In genomic region chr10:83184480-83185069, GRCm38 (mm10) we compare ENCODE assay signal across 9 mouse cellular contexts.
DNase-seq lines count a peak whose midpoint lies in the region; ATAC-seq and TF ChIP-seq lines count a peak whose summit lies in the region.
"Had no signal": no experiment of that assay in that cellular context is flagged by ENCODE, and none has a peak within 500 bp of the region (broad histone marks: within the 10 kb centered on the region; RNA-seq: fewer than 3 reads in every experiment).

No protein-coding gene starts in this region.

- TF ChIP-seq POLR2A in MEL (IDR thresholded peaks at IDR 0.05; ENCODE audit: control insufficient read depth in 1 of 2, insufficient read depth in 1 of 2, low read depth in 1 of 2, low read length in 2 of 2, poor library complexity in 1 of 2) = no peak

- peak overlapping the region; percentile 56; the same call in 1 of the 2 replicates for H3K27ac ChIP-seq in heart, embryonic 10.5 days
- H3K27ac ChIP-seq in heart, embryonic 11.5 days (ENCODE audit: low read depth, low read length) = no peak overlapping the region
- peak overlapping the region; percentile 54 for H3K27ac ChIP-seq in MEL (ENCODE audit: control insufficient read depth, low read depth, low read length)
- H3K27ac ChIP-seq in hindbrain, postnatal 0 days = peak overlapping the region; percentile 11; the same call in 1 of the 2 replicates
- no peak overlapping the region for H3K27ac ChIP-seq in liver, embryonic 14.5 days
- H3K27ac ChIP-seq: heart, embryonic 15.5 days had no signal

- H3K79me2 ChIP-seq in MEL (ENCODE audit: control insufficient read depth, insufficient read depth, low read length, poor library complexity) = no peaks in the 10 kb centered on the region

- no peak for TF ChIP-seq EP300 in MEL (IDR thresholded peaks at IDR 0.05; ENCODE audit: low read depth in 1 of 2, low read length in 2 of 2)
- TF ChIP-seq EP300 in liver, embryonic 14.5 days (IDR thresholded peaks at IDR 0.05; ENCODE audit: low read depth) = no peak

- intact Hi-C loops in gastrocnemius, postnatal 14 days (cut with DNase I; ENCODE audit: low total_unique reads) = loop anchor here (5.0 to 10.0 kb wide), 3 partner anchors 70 to 272 kb away; partner anchors contain the start of gene Chst11

- WGBS in heart, embryonic 10.5 days = 61% methylated on average over 7 of the region's 7 CpGs
- 59% methylated on average over 7 of the region's 7 CpGs for WGBS in heart, embryonic 11.5 days (ENCODE audit: insufficient replicate concordance)
- WGBS in hindbrain, postnatal 0 days = 43% methylated on average over 7 of the region's 7 CpGs
- 17% methylated on average over 7 of the region's 7 CpGs for whole genome bisulfite sequencing in liver, embryonic 14.5 days (ENCODE audit: insufficient replicate concordance)

- no peak overlapping the region for H3K4me3 ChIP-seq in heart, embryonic 10.5 days
- no peak overlapping the region for H3K4me3 ChIP-seq in heart, embryonic 11.5 days (ENCODE audit: low read depth, low read length)
- no peak overlapping the region; a peak in 1 of 4 replicates for H3K4me3 ChIP-seq in MEL (ENCODE audit: control insufficient read depth in 1 of 2, insufficient read depth in 1 of 2, low read depth in 2 of 2, low read length in 2 of 2)
- H3K4me3 ChIP-seq in hindbrain, postnatal 0 days (ENCODE audit: low read length) = no peak overlapping the region
- no peak overlapping the region for H3K4me3 ChIP-seq in liver, embryonic 14.5 days (ENCODE audit: insufficient read depth in 1 of 2, low read depth in 2 of 2, low read length in 2 of 2)
- H3K4me3 ChIP-seq: heart, embryonic 15.5 days had no signal

- no peak overlapping the region; the same call in 1 of the 2 replicates for H3K4me2 ChIP-seq in heart, embryonic 11.5 days
- H3K4me2 ChIP-seq in hindbrain, postnatal 0 days (ENCODE audit: low read depth, low read length) = no peak overlapping the region
- no peak overlapping the region for H3K4me2 ChIP-seq in liver, embryonic 14.5 days (ENCODE audit: low read depth)
- H3K4me2 ChIP-seq: heart, embryonic 15.5 days had no signal

- no peak overlapping the region for H3K9ac ChIP-seq in heart, embryonic 11.5 days (ENCODE audit: low read depth, low read length)
- H3K9ac ChIP-seq in MEL (ENCODE audit: control insufficient read depth, low read depth, low read length, poor library complexity, severe bottlenecking) = peak overlapping the region; percentile 12
- no peak overlapping the region for H3K9ac ChIP-seq in hindbrain, postnatal 0 days (replicated peaks; ENCODE audit: low read length)
- H3K9ac ChIP-seq in liver, embryonic 14.5 days (replicated peaks) = no peak overlapping the region
- H3K9ac ChIP-seq: heart, embryonic 15.5 days had no signal

- TF ChIP-seq CTCF in MEL (IDR thresholded peaks at IDR 0.05 in 2 of 3, conservative IDR thresholded peaks at IDR 0.05 in 1 of 3; ENCODE audit: control insufficient read depth in 1 of 3, insufficient read depth in 1 of 3, low read depth in 2 of 3, low read length in 3 of 3, poor library complexity in 1 of 3, severe bottlenecking in 1 of 3) = no peak
- no peak for TF ChIP-seq CTCF in hindbrain, postnatal 0 days (IDR thresholded peaks at IDR 0.05; ENCODE audit: low read depth)
- no peak for TF ChIP-seq CTCF in liver, embryonic 14.5 days (IDR thresholded peaks at IDR 0.05; ENCODE audit: low read depth)

- no peak for DNase-seq in heart, embryonic 10.5 days (ENCODE audit: low spot score)
- peak; percentile 26 for DNase-seq in MEL (ENCODE audit: low read depth, low spot score)
- peak; percentile 42 for DNase-seq in cerebellum, adult 8-10 months
- DNase-seq in hindbrain, postnatal 0 days (ENCODE audit: low spot score) = peak; percentile 58
- no peak for DNase-seq in liver, embryonic 14.5 days (ENCODE audit: low read depth in 3 of 3, low spot score in 3 of 3)
- no peak for DNase-seq in B cell, adult 2 months
- DNase-seq in gastrocnemius, postnatal 14 days = no peak

- H3K4me1 ChIP-seq in heart, embryonic 10.5 days = peaks cover 38% of the 10 kb centered on the region
- H3K4me1 ChIP-seq in heart, embryonic 11.5 days (ENCODE audit: control insufficient read depth, insufficient read depth, low read length) = peaks cover 24% of the 10 kb centered on the region
- H3K4me1 ChIP-seq in MEL (ENCODE audit: control insufficient read depth in 1 of 2, insufficient read depth in 2 of 2, low read length in 2 of 2) = peaks cover 19 to 42% of the 10 kb centered on the region in 2 experiments
- H3K4me1 ChIP-seq in hindbrain, postnatal 0 days (ENCODE audit: insufficient read depth, low read length) = peaks cover 23% of the 10 kb centered on the region
- peaks cover 3 to 26% of the 10 kb centered on the region in 2 experiments; a peak in 3 of 4 replicates for H3K4me1 ChIP-seq in liver, embryonic 14.5 days (replicated peaks; ENCODE audit: control insufficient read depth in 2 of 2, insufficient read depth in 2 of 2, low read length in 1 of 2)

- ATAC-seq in heart, embryonic 11.5 days (replicated peaks; ENCODE audit: insufficient number of reproducible peaks, low FRiP score, low TSS enrichment) = no peak
- ATAC-seq in hindbrain, postnatal 0 days = no peak
- peak; percentile 27; the same call in 1 of the 2 replicates for ATAC-seq in liver, embryonic 14.5 days (ENCODE audit: insufficient read depth)

- no peak for TF ChIP-seq RAD21 in MEL (IDR thresholded peaks at IDR 0.05; ENCODE audit: low read depth, low read length)

- no peaks in the 10 kb centered on the region for H3K36me3 ChIP-seq in heart, embryonic 10.5 days
- no peaks in the 10 kb centered on the region for H3K36me3 ChIP-seq in heart, embryonic 11.5 days (ENCODE audit: control insufficient read depth, insufficient read depth, low read length)
- H3K36me3 ChIP-seq in MEL (ENCODE audit: control insufficient read depth in 1 of 2, insufficient read depth in 2 of 2, low read length in 2 of 2) = peaks cover 0 to 19% of the 10 kb centered on the region in 2 experiments; a peak in 2 of 4 replicates
- H3K36me3 ChIP-seq in hindbrain, postnatal 0 days (ENCODE audit: insufficient read depth, low read length) = no peaks in the 10 kb centered on the region
- H3K36me3 ChIP-seq in liver, embryonic 14.5 days (replicated peaks; ENCODE audit: control insufficient read depth, insufficient read depth, low read depth) = no peaks in the 10 kb centered on the region
- H3K36me3 ChIP-seq: heart, embryonic 15.5 days had no signal

- H3K9me3 ChIP-seq in heart, embryonic 10.5 days = no peaks in the 10 kb centered on the region
- no peaks in the 10 kb centered on the region for H3K9me3 ChIP-seq in heart, embryonic 11.5 days (replicated peaks; ENCODE audit: control insufficient read depth, low read length)
- no peaks in the 10 kb centered on the region for H3K9me3 ChIP-seq in MEL (replicated peaks; ENCODE audit: insufficient read depth, low read length)
- no peaks in the 10 kb centered on the region for H3K9me3 ChIP-seq in hindbrain, postnatal 0 days (ENCODE audit: low read length)
- no peaks in the 10 kb centered on the region for H3K9me3 ChIP-seq in liver, embryonic 14.5 days (ENCODE audit: control insufficient read depth, low read length)
- H3K9me3 ChIP-seq: heart, embryonic 15.5 days had no signal

- peaks cover 7% of the 10 kb centered on the region; the same call in 1 of the 2 replicates for H3K27me3 ChIP-seq in heart, embryonic 10.5 days (ENCODE audit: insufficient read depth, poor library complexity, severe bottlenecking)
- H3K27me3 ChIP-seq in heart, embryonic 11.5 days (ENCODE audit: control insufficient read depth, insufficient read depth, low read length) = no peaks in the 10 kb centered on the region
- no peaks in the 10 kb centered on the region for H3K27me3 ChIP-seq in MEL (ENCODE audit: control insufficient read depth in 1 of 2, insufficient read depth in 2 of 2, low read length in 2 of 2)
- no peaks in the 10 kb centered on the region for H3K27me3 ChIP-seq in hindbrain, postnatal 0 days (ENCODE audit: insufficient read depth, low read length)
- H3K27me3 ChIP-seq in liver, embryonic 14.5 days (ENCODE audit: control insufficient read depth, insufficient read depth, low read length) = no peaks in the 10 kb centered on the region
- H3K27me3 ChIP-seq: heart, embryonic 15.5 days had no signal

TF ChIP-seq in MEL, 35 proteins besides CTCF, POLR2A, EP300 and RAD21:
- peak; percentile 27 for TF ChIP-seq TAL1 (IDR thresholded peaks at IDR 0.05; ENCODE audit: low read length)
- no peak for TF ChIP-seq RCOR1 (IDR thresholded peaks at IDR 0.05; ENCODE audit: low read depth, low read length)

Comparison
In these comparisons a context has a peak if more than half of its experiments do, and no peak if none do; other contexts are left out.
1. H3K27ac ChIP-seq: peak in heart, embryonic 10.5 days (single experiment), MEL (single experiment) and hindbrain, postnatal 0 days (single experiment); none in heart, embryonic 11.5 days (single experiment) and liver, embryonic 14.5 days (single experiment).
2. DNase-seq: peak in MEL (single experiment), cerebellum, adult 8-10 months (single experiment) and hindbrain, postnatal 0 days (single experiment); none in heart, embryonic 10.5 days (single experiment), liver, embryonic 14.5 days (0 of 3), B cell, adult 2 months (0 of 2) and gastrocnemius, postnatal 14 days (single experiment).